Mouse (Mus musculus) lung, postnatal 0 days (tissue): ENCODE data around the gene Myo3a. TPM values are rescaled to one million over a fixed set of nuclear protein-coding genes. Genes with fewer than 3 reads are reported as not detected.

Source experiments
- ATAC-seq: fragments of 200-750 bp; cut with Nextera tagmentation; 2 replicates; pipeline ENCODE4 v1.8.0; 2017; ENCODE audit warnings: moderate library complexity
- DNase-seq: peaks from one replicate; pipeline ENCODE4 v3.0.0-alpha.2; 2016; ENCODE audit warnings: low spot score
- H3K27ac ChIP-seq: fragments of 300-500 bp; sonication (generic); 2 replicates; pipeline ENCODE4 v1.5.1; 2014; ENCODE audit warnings: antibody characterized with exemption, mild to moderate bottlenecking, low read length, mixed read lengths
- H3K27me3 ChIP-seq: fragments of 300-500 bp; sonication (generic); replicated peaks from 2 replicates; pipeline ENCODE4 v1.6.1; 2014; ENCODE audit warnings: low read length, mixed read lengths; ENCODE audit not compliant: insufficient read depth
- H3K36me3 ChIP-seq: fragments of 300-500 bp; sonication (generic); 2 replicates; pipeline ENCODE4 v1.6.1; 2014; ENCODE audit warnings: low read length, mixed read lengths; ENCODE audit not compliant: insufficient read depth
- H3K4me1 ChIP-seq: fragments of 300-500 bp; sonication (generic); 2 replicates; pipeline ENCODE4 v1.6.1; 2014; ENCODE audit warnings: antibody characterized with exemption, low read depth, low read length, mixed read lengths; ENCODE audit not compliant: insufficient read depth
- H3K4me2 ChIP-seq: fragments of 300-500 bp; sonication (generic); replicated peaks from 2 replicates; pipeline ENCODE4 v1.6.1; 2014; ENCODE audit warnings: low read depth, mild to moderate bottlenecking, low read length, moderate library complexity, mixed read lengths
- H3K4me3 ChIP-seq: fragments of 300-500 bp; sonication (generic); 2 replicates; pipeline ENCODE4 v1.5.1; 2014; ENCODE audit warnings: low read depth, low read length
- H3K9ac ChIP-seq: fragments of 300-500 bp; sonication (generic); replicated peaks from 2 replicates; pipeline ENCODE4 v1.6.1; 2014; ENCODE audit warnings: low read depth, mild to moderate bottlenecking
- H3K9me3 ChIP-seq: fragments of 300-500 bp; sonication (generic); 2 replicates; pipeline ENCODE4 v1.6.1; 2016; ENCODE audit warnings: low read length, mixed read lengths
- CTCF ChIP-seq: IDR thresholded peaks from 2 replicates; pipeline ENCODE4 v1.5.1; 2016; ENCODE audit warnings: antibody characterized with exemption, mild to moderate bottlenecking
- EP300 ChIP-seq: IDR thresholded peaks from 2 replicates; pipeline ENCODE4 v1.6.1; 2016; ENCODE audit warnings: antibody characterized with exemption, mild to moderate bottlenecking, control low read depth
- WGBS: fragments of 180-500 bp; shearing (Covaris S2); extraction: QIAGEN DNeasy Blood & Tissue Kit; methylation state at CpG from one replicate; pipeline ENCODE4 v1.1.7; 2014; 5-methylcytosine and 5-hydroxymethylcytosine counted together
- polyA plus RNA-seq: library from polyadenylated mRNA; unstranded; fragments of >200 nt; fragmentation: Nextera tagmentation; extraction: Ambion mirVana; gene quantifications from 2 replicates; pipeline ENCODE4 v1.2.1, GENCODE M21; 2015

The Myo3a gene
- polyA plus RNA-seq, 1 experiment from 2014 or later = not detected

DNA sequence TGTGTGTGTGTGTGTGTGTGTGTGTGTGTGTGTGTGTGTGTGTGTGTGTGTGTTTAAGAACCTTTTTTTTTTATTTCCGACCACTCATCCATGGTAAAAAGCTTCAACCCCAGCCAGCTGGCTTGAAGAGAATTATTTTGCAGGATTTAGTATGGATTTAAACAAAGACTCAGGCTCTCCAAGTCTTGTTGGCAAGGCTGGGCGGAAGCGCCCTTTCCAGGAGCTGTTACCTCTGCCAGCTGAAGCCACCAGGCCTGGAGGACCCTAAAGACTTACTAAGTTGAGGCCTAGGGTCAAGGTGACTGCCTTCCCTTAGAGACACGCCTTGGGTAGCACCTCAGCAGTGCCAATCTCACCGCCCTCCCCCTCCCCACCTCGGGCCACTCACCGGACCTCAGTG, 393.2 kb downstream of the Myo3a start:
- WGBS = 5% methylated on average over 7 of the region's 7 CpGs
- TF ChIP-seq EP300 (no peak), CTCF (no peak)
- Histone ChIP-seq H3K27ac (no peak overlapping the region), H3K4me3 (no peak overlapping the region), H3K9me3 (no peaks in the 10 kb centered on the region), H3K27me3 (peaks cover 51% of the 10 kb centered on the region), H3K4me2 (no peak overlapping the region), H3K9ac (no peak overlapping the region), H3K36me3 (no peaks in the 10 kb centered on the region), H3K4me1 (no peaks in the 10 kb centered on the region)
- DNase-seq = no peak
- no peak for ATAC-seq

- TF ChIP-seq CTCF = no peak
- no peak for TF ChIP-seq EP300
- H3K4me2 ChIP-seq = no peak overlapping the region
- WGBS = 5% methylated on average over 20 of the region's 20 CpGs
These were observed 393.9 kb downstream of the Myo3a start for GRCm38 (mm10) chr2:22620978-22621827.

GRCm38 (mm10) chr2:22621828-22622731, 394.8 kb downstream of the Myo3a start, which contains the start of gene Gad2:
Gene Gad2 (plus strand): TSS chr2:22622205.
- peak within 1 kb of the TSS; percentile 35 for H3K4me2 ChIP-seq
- H3K27me3 ChIP-seq = peaks cover 52% of the 10 kb centered on the region
- H3K36me3 ChIP-seq = no peaks in the 10 kb centered on the region
- no peak for TF ChIP-seq EP300
- no peak for TF ChIP-seq CTCF
- DNase-seq (peak; percentile 14), ATAC-seq (peak; percentile 33; the same call in 1 of the 2 replicates)
- H3K4me3 ChIP-seq = peak within 1 kb of the TSS; percentile 25
- H3K4me1 ChIP-seq = no peaks in the 10 kb centered on the region
- H3K27ac ChIP-seq = no peak within 1 kb of the TSS
- H3K9me3 ChIP-seq = no peaks in the 10 kb centered on the region
- WGBS = under 1% methylated on average over 53 of the region's 55 CpGs
- no peak within 1 kb of the TSS for H3K9ac ChIP-seq

More at GRCm38 (mm10) chr2:22620978-22621827, 393.9 kb downstream of the Myo3a start:
- Histone ChIP-seq H3K4me3 (no peak overlapping the region), H3K27ac (no peak overlapping the region), H3K4me1 (no peaks in the 10 kb centered on the region), H3K9ac (no peak overlapping the region), H3K36me3 (no peaks in the 10 kb centered on the region), H3K27me3 (peaks cover 52% of the 10 kb centered on the region), H3K9me3 (no peaks in the 10 kb centered on the region)
- ATAC-seq (no peak), DNase-seq (no peak)

- TF ChIP-seq CTCF = no peak
- no peak for TF ChIP-seq EP300
- WGBS = 2% methylated on average over 57 of the region's 60 CpGs
- Histone ChIP-seq H3K4me1 (no peaks in the 10 kb centered on the region), H3K27me3 (peaks cover 47% of the 10 kb centered on the region), H3K27ac (no peak overlapping the region), H3K4me3 (0 out of 2 replicates have a peak overlapping the region, but pooled peaks have one; percentile 5), H3K36me3 (no peaks in the 10 kb centered on the region), H3K9ac (no peak overlapping the region), H3K9me3 (no peaks in the 10 kb centered on the region), H3K4me2 (peak overlapping the region; percentile 35; the same call in 1 of the 2 replicates)
- ATAC-seq (no peak), DNase-seq (no peak)
These were observed 396.1 kb downstream of the Myo3a start for GRCm38 (mm10) chr2:22623111-22624070.

GRCm38 (mm10) chr2:22624188-22624975, 397.1 kb downstream of the Myo3a start:
- TF ChIP-seq CTCF = no peak
- TF ChIP-seq EP300 = no peak
- no peak overlapping the region for H3K4me2 ChIP-seq
- H3K27me3 ChIP-seq = peaks cover 44% of the 10 kb centered on the region
- H3K9ac ChIP-seq = no peak overlapping the region
- H3K9me3 ChIP-seq = no peaks in the 10 kb centered on the region
- 5% methylated on average over 27 of the region's 27 CpGs for WGBS
- no peak for DNase-seq
- no peaks in the 10 kb centered on the region for H3K36me3 ChIP-seq
- no peak overlapping the region for H3K4me3 ChIP-seq
- H3K27ac ChIP-seq = no peak overlapping the region
- H3K4me1 ChIP-seq = no peaks in the 10 kb centered on the region
- no peak for ATAC-seq
